In genomic region chr4:138325466-138326076, GRCm38 (mm10) we compare ENCODE assay signal across 8 mouse cellular contexts. TPM values are rescaled to one million over a fixed set of nuclear protein-coding genes. Genes with fewer than 3 reads are reported as not detected.
A peak's percentile ranks its signal among the peaks of the same experiment; 100 is the strongest.
DNase-seq lines count a peak whose midpoint lies in the region; ATAC-seq and TF ChIP-seq lines count a peak whose summit lies in the region.

No protein-coding gene starts in this region.

- no peak for TF ChIP-seq CTCF in bone marrow, adult 2 months (IDR thresholded peaks at IDR 0.05; ENCODE audit: control insufficient read depth, insufficient read depth, low read length)
- TF ChIP-seq CTCF in midbrain, postnatal 0 days (IDR thresholded peaks at IDR 0.05), result no peak; the same call in 1 of the 2 replicates

- DNase-seq in A20 (ENCODE audit: low read depth, low spot score), result peak; percentile 91
- peak; percentile 92 for DNase-seq in embryonic facial prominence, embryonic 14.5 days (ENCODE audit: low spot score)
- peak; percentile 98 for DNase-seq in heart, adult 8-10 months (ENCODE audit: low spot score)
- peak; percentile 99 for DNase-seq in kidney, adult 9 months
- DNase-seq in limb, embryonic 14.5 days (ENCODE audit: low spot score), result peak; percentile 84
- peak; percentile 86 for DNase-seq in midbrain, postnatal 0 days (ENCODE audit: low spot score)
- peak; percentile 95 to 98 for DNase-seq in spleen, postnatal 10 days (ENCODE audit: low spot score in 2 of 2)

- ATAC-seq in embryonic facial prominence, embryonic 14.5 days (ENCODE audit: low read depth), result peak; percentile 86
- peak; percentile 92 for ATAC-seq in limb, embryonic 14.5 days (ENCODE audit: low FRiP score, low read depth)
- peak; percentile 82 for ATAC-seq in midbrain, postnatal 0 days (ENCODE audit: low FRiP score)

- H3K9ac ChIP-seq in embryonic facial prominence, embryonic 14.5 days (ENCODE audit: low read depth, low read length), result peak overlapping the region; percentile 93
- H3K9ac ChIP-seq in limb, embryonic 14.5 days (ENCODE audit: low read depth, low read length, severe bottlenecking), result peak overlapping the region; percentile 88
- H3K9ac ChIP-seq in midbrain, postnatal 0 days (replicated peaks; ENCODE audit: low read length, poor library complexity, severe bottlenecking), result peak overlapping the region; percentile 91

- peak overlapping the region; percentile 100 for H3K27ac ChIP-seq in bone marrow, adult 2 months (ENCODE audit: control insufficient read depth, insufficient read depth, low read depth, low read length, poor library complexity)
- H3K27ac ChIP-seq in embryonic facial prominence, embryonic 14.5 days (replicated peaks; ENCODE audit: low read depth, low read length), result peak overlapping the region; percentile 94
- H3K27ac ChIP-seq in limb, embryonic 14.5 days (replicated peaks; ENCODE audit: low read depth, low read length), result peak overlapping the region; percentile 87
- peak overlapping the region; percentile 91 for H3K27ac ChIP-seq in midbrain, postnatal 0 days (ENCODE audit: low read depth, low read length)

- peak overlapping the region; percentile 52 for H3K4me2 ChIP-seq in embryonic facial prominence, embryonic 14.5 days (ENCODE audit: low read depth, low read length)
- H3K4me2 ChIP-seq in limb, embryonic 14.5 days (replicated peaks; ENCODE audit: low read depth, low read length, severe bottlenecking), result peak overlapping the region; percentile 49
- peak overlapping the region; percentile 64 for H3K4me2 ChIP-seq in midbrain, postnatal 0 days (ENCODE audit: low read depth, low read length, poor library complexity, severe bottlenecking)

- TF ChIP-seq POLR2A in bone marrow, adult 2 months (IDR thresholded peaks at IDR 0.05; ENCODE audit: borderline replicate concordance, control insufficient read depth, low read depth, low read length), result peak; percentile 26; the same call in 1 of the 2 replicates
- TF ChIP-seq POLR2A in limb, embryonic 14.5 days (IDR thresholded peaks at IDR 0.05; ENCODE audit: borderline replicate concordance, extremely low read depth, insufficient read depth, insufficient read length), result no peak

- H3K4me1 ChIP-seq in bone marrow, adult 2 months (ENCODE audit: control insufficient read depth, insufficient read depth, low read length), result peaks cover 2% of the 10 kb centered on the region; the same call in 1 of the 2 replicates
- H3K4me1 ChIP-seq in embryonic facial prominence, embryonic 14.5 days (ENCODE audit: control insufficient read depth, insufficient read depth, low read length), result no peaks in the 10 kb centered on the region
- H3K4me1 ChIP-seq in limb, embryonic 14.5 days (ENCODE audit: control insufficient read depth, insufficient read depth, low read length), result peaks cover 4% of the 10 kb centered on the region; the same call in 1 of the 2 replicates
- H3K4me1 ChIP-seq in midbrain, postnatal 0 days (ENCODE audit: insufficient read depth, low read length), result peaks cover 7% of the 10 kb centered on the region; the same call in 1 of the 2 replicates

- WGBS in bone marrow, adult 2 months, result 1% methylated on average over 45 of the region's 45 CpGs
- WGBS in embryonic facial prominence, embryonic 14.5 days, result 1% methylated on average over 20 of the region's 45 CpGs
- under 1% methylated on average over 42 of the region's 45 CpGs for WGBS in limb, embryonic 14.5 days
- under 1% methylated on average over 44 of the region's 45 CpGs for WGBS in midbrain, postnatal 0 days

- H3K4me3 ChIP-seq in bone marrow, adult 2 months (replicated peaks; ENCODE audit: control insufficient read depth, low read depth, low read length), result peak overlapping the region; percentile 79
- H3K4me3 ChIP-seq in embryonic facial prominence, embryonic 14.5 days (ENCODE audit: low read depth, low read length), result peak overlapping the region; percentile 73
- H3K4me3 ChIP-seq in limb, embryonic 14.5 days (replicated peaks; ENCODE audit: low read length), result peak overlapping the region; percentile 72
- H3K4me3 ChIP-seq in midbrain, postnatal 0 days (ENCODE audit: low read depth, low read length), result peak overlapping the region; percentile 95

- H3K27me3 ChIP-seq in embryonic facial prominence, embryonic 14.5 days (replicated peaks; ENCODE audit: control insufficient read depth, insufficient read depth, low read length), result no peaks in the 10 kb centered on the region
- no peaks in the 10 kb centered on the region for H3K27me3 ChIP-seq in limb, embryonic 14.5 days (ENCODE audit: control insufficient read depth, insufficient read depth, low read length)
- no peaks in the 10 kb centered on the region for H3K27me3 ChIP-seq in midbrain, postnatal 0 days (ENCODE audit: insufficient read depth, low read length)

- no peaks in the 10 kb centered on the region for H3K36me3 ChIP-seq in embryonic facial prominence, embryonic 14.5 days (ENCODE audit: control insufficient read depth, insufficient read depth, low read length)
- H3K36me3 ChIP-seq in limb, embryonic 14.5 days (ENCODE audit: control insufficient read depth, insufficient read depth, low read length), result no peaks in the 10 kb centered on the region
- H3K36me3 ChIP-seq in midbrain, postnatal 0 days (ENCODE audit: insufficient read depth, low read length), result peaks cover 2% of the 10 kb centered on the region; the same call in 1 of the 2 replicates

- H3K9me3 ChIP-seq in embryonic facial prominence, embryonic 14.5 days (ENCODE audit: control insufficient read depth, low read length), result no peaks in the 10 kb centered on the region
- no peaks in the 10 kb centered on the region for H3K9me3 ChIP-seq in limb, embryonic 14.5 days (ENCODE audit: control insufficient read depth, low read length)
- H3K9me3 ChIP-seq in midbrain, postnatal 0 days (ENCODE audit: low read length), result no peaks in the 10 kb centered on the region

RNA-seq across cellular contexts. Expression of gene Pink1, which starts 0.5 kb away (rescaled TPM):
- 35.7 and 48.1 TPM in 2 replicates for polyA plus RNA-seq in bone marrow, adult 2 months (2011; ENCODE audit: insufficient read depth, insufficient read length, low replicate concordance, missing spikeins)
- 30.5 and 32.6 TPM in 2 replicates for polyA plus RNA-seq in embryonic facial prominence, embryonic 14.5 days (2014; fragmentation: Nextera tagmentation; extraction: Ambion mirVana)
- 100 to 1,000 TPM; 791 to 970 (median 864) TPM for total RNA-seq in heart, adult 8-10 months (2022)
- 44.0 and 55.3 TPM in 2 replicates for polyA plus RNA-seq in limb, embryonic 14.5 days (2012; rRNA removed)
- 35.5 and 35.8 TPM in 2 replicates for polyA plus RNA-seq in limb, embryonic 14.5 days (2014; fragmentation: Nextera tagmentation; extraction: Ambion mirVana)
- 255 and 261 TPM in 2 replicates for total RNA-seq in midbrain, postnatal 0 days (2014; rRNA removed)
- 149 and 150 TPM in 2 replicates for polyA plus RNA-seq in midbrain, postnatal 0 days (2015; fragmentation: Nextera tagmentation; extraction: Ambion mirVana)

RNA-seq across cellular contexts. Expression of gene Ddost, which starts 21.0 kb away (rescaled TPM):
- polyA plus RNA-seq in bone marrow, adult 2 months (2011; ENCODE audit: insufficient read depth, insufficient read length, low replicate concordance, missing spikeins), result 31.4 and 64.8 TPM in 2 replicates
- polyA plus RNA-seq in embryonic facial prominence, embryonic 14.5 days (2014; fragmentation: Nextera tagmentation; extraction: Ambion mirVana), result 332 and 343 TPM in 2 replicates
- total RNA-seq in heart, adult 8-10 months (2022), result 10 to 100 TPM; 63.3 to 65.5 (median 64.3) TPM
- 342 and 375 TPM in 2 replicates for polyA plus RNA-seq in limb, embryonic 14.5 days (2012; rRNA removed)
- polyA plus RNA-seq in limb, embryonic 14.5 days (2014; fragmentation: Nextera tagmentation; extraction: Ambion mirVana), result 344 and 348 TPM in 2 replicates
- 203 and 215 TPM in 2 replicates for total RNA-seq in midbrain, postnatal 0 days (2014; rRNA removed)
- 207 and 220 TPM in 2 replicates for polyA plus RNA-seq in midbrain, postnatal 0 days (2015; fragmentation: Nextera tagmentation; extraction: Ambion mirVana)

RNA-seq across cellular contexts. Expression of gene Cda, which starts 42.2 kb away (rescaled TPM):
- 1.2 TPM in 1 of 2 replicates, not detected in the other for polyA plus RNA-seq in bone marrow, adult 2 months (2011; ENCODE audit: insufficient read depth, insufficient read length, low replicate concordance, missing spikeins)
- 6.3 and 10.1 TPM in 2 replicates for polyA plus RNA-seq in embryonic facial prominence, embryonic 14.5 days (2014; fragmentation: Nextera tagmentation; extraction: Ambion mirVana)
- 1 to 10 TPM; 2.1 to 3.2 (median 2.8) TPM for total RNA-seq in heart, adult 8-10 months (2022)
- polyA plus RNA-seq in limb, embryonic 14.5 days (2012; rRNA removed), result 4.6 and 5.9 TPM in 2 replicates
- 6.8 and 7.7 TPM in 2 replicates for polyA plus RNA-seq in limb, embryonic 14.5 days (2014; fragmentation: Nextera tagmentation; extraction: Ambion mirVana)
- 9.1 and 9.6 TPM in 2 replicates for total RNA-seq in midbrain, postnatal 0 days (2014; rRNA removed)
- 9.2 and 12.2 TPM in 2 replicates for polyA plus RNA-seq in midbrain, postnatal 0 days (2015; fragmentation: Nextera tagmentation; extraction: Ambion mirVana)

Comparison
In these comparisons a context has a peak if more than half of its experiments do, and no peak if none do; other contexts are left out.
1. Peak in every context shown above with its lines: DNase-seq, ATAC-seq, H3K4me3 ChIP-seq and H3K27ac ChIP-seq.